Mouse (Mus musculus): Measurements from ENCODE around the gene Abcb11.

DNA sequence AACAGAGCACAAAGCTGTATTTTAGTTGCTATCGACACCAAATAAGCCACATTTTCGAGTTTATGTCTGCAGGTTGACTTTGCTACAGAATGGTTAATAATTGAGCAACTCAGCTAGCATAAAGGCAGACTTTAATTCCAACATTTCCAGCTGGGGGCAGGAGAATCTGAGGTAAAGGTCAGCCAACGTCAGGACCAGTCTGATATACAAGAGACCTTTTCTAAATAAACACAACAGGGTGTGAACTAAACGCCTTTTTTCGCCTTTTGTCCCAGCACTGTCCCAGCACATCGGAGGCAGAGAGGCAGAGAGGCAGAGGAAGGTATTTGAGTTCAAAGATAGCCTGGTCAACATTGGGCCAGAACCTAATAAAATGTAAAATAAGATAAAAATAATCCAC lies 137.2 kb downstream of the Abcb11 start:
- no peak for TF ChIP-seq POLR2A (IDR thresholded peaks at IDR 0.05; ENCODE audit: control insufficient read depth, extremely low read depth, insufficient read depth, low read length, poor library complexity)
- TF ChIP-seq CTCF (IDR thresholded peaks at IDR 0.05; ENCODE audit: borderline replicate concordance, control insufficient read depth, extremely low read depth, insufficient read depth, low read length, poor library complexity): no peak
